Mouse (Mus musculus) embryonic facial prominence, embryonic 15.5 days (tissue): Measurements from ENCODE around the gene Mylk. TPM values are rescaled to one million over a fixed set of nuclear protein-coding genes. Genes with fewer than 3 reads are reported as not detected.

Source experiments
- ATAC-seq: fragments of 200-750 bp; cut with Nextera tagmentation; 2 replicates; pipeline ENCODE4 v1.8.0; 2017; ENCODE audit warnings: low read depth, moderate TSS enrichment; ENCODE audit not compliant: insufficient number of reproducible peaks, low FRiP score, low TSS enrichment
- H3K27ac ChIP-seq: fragments of 300-500 bp; sonication (generic); replicated peaks from 2 replicates; pipeline ENCODE4 v1.5.1; 2015; ENCODE audit warnings: mild to moderate bottlenecking, inconsistent platforms
- H3K27me3 ChIP-seq: fragments of 300-500 bp; sonication (generic); 2 replicates; pipeline ENCODE4 v1.6.1; 2015; ENCODE audit warnings: inconsistent platforms
- H3K36me3 ChIP-seq: fragments of 300-500 bp; sonication (generic); 2 replicates; pipeline ENCODE4 v1.6.1; 2015; ENCODE audit warnings: mild to moderate bottlenecking, inconsistent platforms
- H3K4me1 ChIP-seq: fragments of 300-500 bp; sonication (generic); 2 replicates; pipeline ENCODE4 v1.6.1; 2015; ENCODE audit warnings: inconsistent platforms
- H3K4me2 ChIP-seq: fragments of 300-500 bp; sonication (generic); replicated peaks from 2 replicates; pipeline ENCODE4 v1.6.1; 2015; ENCODE audit warnings: mild to moderate bottlenecking, inconsistent platforms
- H3K4me3 ChIP-seq: fragments of 300-500 bp; sonication (generic); replicated peaks from 2 replicates; pipeline ENCODE4 v1.5.1; 2015; ENCODE audit warnings: mild to moderate bottlenecking, inconsistent platforms
- H3K9ac ChIP-seq: fragments of 300-500 bp; sonication (generic); 2 replicates; pipeline ENCODE4 v1.6.1; 2015; ENCODE audit warnings: inconsistent platforms
- H3K9me3 ChIP-seq: fragments of 300-500 bp; sonication (generic); replicated peaks from 2 replicates; pipeline ENCODE4 v1.6.1; 2016; ENCODE audit warnings: inconsistent platforms
- WGBS: fragments of 180-500 bp; shearing (Covaris S2); methylation state at CpG from one replicate; pipeline ENCODE4 v1.1.7; 2015; 5-methylcytosine and 5-hydroxymethylcytosine counted together
- polyA plus RNA-seq: library from polyadenylated mRNA; unstranded; fragments of >200 nt; fragmentation: Nextera tagmentation; extraction: Ambion mirVana; gene quantifications from 2 replicates; pipeline ENCODE4 v1.2.1, GENCODE M21; 2015

Gene Mylk
- polyA plus RNA-seq, 1 experiment from 2014 or later: 28.1 TPM

GRCm38 (mm10) chr16:34946301-34946700 lies 201.3 kb downstream of the Mylk start:
- Histone ChIP-seq H3K36me3 (no peaks in the 10 kb centered on the region), H3K27me3 (no peaks in the 10 kb centered on the region), H3K9me3 (no peaks in the 10 kb centered on the region), H3K9ac (no peak overlapping the region), H3K27ac (no peak overlapping the region), H3K4me3 (no peak overlapping the region), H3K4me2 (no peak overlapping the region), H3K4me1 (no peaks in the 10 kb centered on the region)
- no peak for ATAC-seq
- WGBS: 84% methylated on average over 3 of the region's 3 CpGs

GRCm38 (mm10) chr16:34950935-34951334 lies 205.9 kb downstream of the Mylk start:
- no peak overlapping the region for H3K27ac ChIP-seq
- H3K4me1 ChIP-seq: no peaks in the 10 kb centered on the region
- no peaks in the 10 kb centered on the region for H3K27me3 ChIP-seq
- WGBS: 83% methylated on average over 9 of the region's 9 CpGs
- H3K4me2 ChIP-seq: no peak overlapping the region
- 0 out of 2 replicates have a peak, but pooled peaks cover 6% of the 10 kb centered on the region for H3K36me3 ChIP-seq
- H3K9ac ChIP-seq: no peak overlapping the region
- H3K4me3 ChIP-seq: no peak overlapping the region
- no peak for ATAC-seq
- H3K9me3 ChIP-seq: no peaks in the 10 kb centered on the region

GRCm38 (mm10) chr16:34952254-34952653 lies 207.2 kb downstream of the Mylk start:
- Histone ChIP-seq H3K9me3 (no peaks in the 10 kb centered on the region), H3K4me2 (no peak overlapping the region), H3K27me3 (no peaks in the 10 kb centered on the region), H3K36me3 (0 out of 2 replicates have a peak, but pooled peaks cover 6% of the 10 kb centered on the region), H3K4me1 (no peaks in the 10 kb centered on the region), H3K9ac (no peak overlapping the region), H3K4me3 (no peak overlapping the region), H3K27ac (no peak overlapping the region)
- 70% methylated on average over 5 of the region's 5 CpGs for WGBS
- no peak for ATAC-seq

DNA sequence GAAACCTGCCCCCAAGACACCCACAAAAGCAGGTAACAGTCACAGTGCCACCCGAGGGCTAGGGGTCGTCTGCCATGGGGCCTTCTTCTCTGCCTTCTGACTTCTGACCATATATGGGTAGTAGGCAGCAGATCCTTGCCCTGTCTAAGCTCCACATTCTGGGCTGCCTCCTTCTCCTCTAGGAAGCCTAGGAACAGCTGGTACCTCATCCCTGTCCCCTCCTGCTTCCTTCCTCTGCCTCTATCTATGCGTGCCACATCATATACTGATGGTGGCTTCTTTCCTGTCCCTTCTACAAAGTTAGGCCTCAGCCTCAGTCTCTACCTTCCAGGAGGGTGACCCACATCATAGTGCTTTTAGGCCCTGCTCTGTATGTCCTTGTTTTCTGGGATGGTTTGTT lies 207.8 kb downstream of the Mylk start:
- H3K4me2 ChIP-seq: no peak overlapping the region
- H3K36me3 ChIP-seq: 0 out of 2 replicates have a peak, but pooled peaks cover 6% of the 10 kb centered on the region
- WGBS: 76% methylated on average over 3 of the region's 3 CpGs
- peaks cover 5% of the 10 kb centered on the region for H3K4me1 ChIP-seq
- no peaks in the 10 kb centered on the region for H3K27me3 ChIP-seq
- H3K9me3 ChIP-seq: no peaks in the 10 kb centered on the region
- H3K27ac ChIP-seq: no peak overlapping the region
- no peak overlapping the region for H3K9ac ChIP-seq
- no peak overlapping the region for H3K4me3 ChIP-seq
- no peak for ATAC-seq

DNA sequence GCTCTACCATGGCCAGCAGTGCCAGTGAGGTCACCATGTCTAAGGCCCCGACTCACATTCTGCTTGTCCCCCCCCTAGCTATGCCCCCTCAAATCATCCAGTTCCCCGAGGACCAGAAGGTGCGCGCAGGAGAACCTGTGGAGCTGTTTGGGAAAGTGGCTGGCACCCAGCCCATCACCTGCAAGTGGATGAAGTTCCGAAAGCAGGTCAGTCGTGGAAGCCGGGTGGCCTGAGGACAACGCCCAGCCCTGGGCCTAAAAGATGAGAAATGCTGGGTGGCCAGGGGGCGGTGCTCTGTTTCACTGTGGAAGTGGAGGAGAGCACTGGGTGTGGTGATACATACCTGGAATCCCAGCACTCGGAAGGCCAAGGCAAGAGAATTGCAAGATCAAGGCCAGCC lies 208.5 kb downstream of the Mylk start:
- Histone ChIP-seq H3K36me3 (0 out of 2 replicates have a peak, but pooled peaks cover 6% of the 10 kb centered on the region), H3K4me1 (peaks cover 12% of the 10 kb centered on the region), H3K9ac (no peak overlapping the region), H3K9me3 (no peaks in the 10 kb centered on the region), H3K27me3 (no peaks in the 10 kb centered on the region), H3K27ac (no peak overlapping the region), H3K4me2 (no peak overlapping the region), H3K4me3 (no peak overlapping the region)
- WGBS: 85% methylated on average over 10 of the region's 10 CpGs
- ATAC-seq: no peak

GRCm38 (mm10) chr16:34957487-34958230 lies 212.6 kb downstream of the Mylk start:
- no peak overlapping the region for H3K9ac ChIP-seq
- peak overlapping the region; percentile 61 for H3K27ac ChIP-seq
- H3K4me2 ChIP-seq: no peak overlapping the region
- no peak overlapping the region for H3K4me3 ChIP-seq
- 74% methylated on average over 8 of the region's 8 CpGs for WGBS
- H3K27me3 ChIP-seq: no peaks in the 10 kb centered on the region
- no peak for ATAC-seq
- peaks cover 37% of the 10 kb centered on the region for H3K4me1 ChIP-seq
- H3K9me3 ChIP-seq: no peaks in the 10 kb centered on the region
- H3K36me3 ChIP-seq: 0 out of 2 replicates have a peak, but pooled peaks cover 6% of the 10 kb centered on the region

DNA sequence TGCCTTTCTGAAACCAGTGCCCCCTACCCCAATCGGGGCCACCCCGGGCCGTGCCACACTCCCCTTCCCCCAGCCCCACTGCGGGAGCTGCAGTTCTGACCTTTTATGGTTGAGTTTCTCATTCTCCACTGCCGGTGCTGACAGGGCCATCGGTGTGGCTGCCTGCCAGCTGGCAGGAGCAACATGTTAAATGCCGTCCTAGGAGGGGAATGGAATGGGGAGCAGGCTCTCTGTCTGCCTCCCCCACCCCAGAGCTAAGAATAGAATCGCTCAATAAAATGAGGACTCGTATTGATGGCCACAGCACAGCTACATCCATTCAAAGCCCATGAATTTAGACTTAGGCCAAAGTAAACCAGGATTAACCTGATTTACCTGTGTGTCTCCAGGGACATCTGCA lies 213.7 kb downstream of the Mylk start:
- 12% methylated on average over 9 of the region's 9 CpGs for WGBS
- Histone ChIP-seq H3K4me1 (peaks cover 41% of the 10 kb centered on the region), H3K4me3 (no peak overlapping the region), H3K9me3 (no peaks in the 10 kb centered on the region), H3K36me3 (0 out of 2 replicates have a peak, but pooled peaks cover 6% of the 10 kb centered on the region), H3K9ac (no peak overlapping the region), H3K4me2 (no peak overlapping the region; the same call in 1 of the 2 replicates), H3K27ac (peak overlapping the region; percentile 61), H3K27me3 (no peaks in the 10 kb centered on the region)
- ATAC-seq: peak; percentile 59; the same call in 1 of the 2 replicates

- Histone ChIP-seq H3K4me2 (no peak overlapping the region), H3K27me3 (no peaks in the 10 kb centered on the region), H3K9me3 (no peaks in the 10 kb centered on the region), H3K4me1 (peaks cover 41% of the 10 kb centered on the region), H3K36me3 (0 out of 2 replicates have a peak, but pooled peaks cover 6% of the 10 kb centered on the region), H3K27ac (peak overlapping the region; percentile 61), H3K9ac (no peak overlapping the region), H3K4me3 (no peak overlapping the region)
- WGBS: 72% methylated on average over 5 of the region's 5 CpGs
- ATAC-seq: no peak
Observed at GRCm38 (mm10) chr16:34959261-34959660, 214.3 kb downstream of the Mylk start.

- Histone ChIP-seq H3K9ac (no peak overlapping the region), H3K9me3 (no peaks in the 10 kb centered on the region), H3K4me3 (no peak overlapping the region), H3K27ac (peak overlapping the region; percentile 63; the same call in 1 of the 2 replicates), H3K4me1 (peaks cover 41% of the 10 kb centered on the region), H3K36me3 (no peaks in the 10 kb centered on the region), H3K27me3 (no peaks in the 10 kb centered on the region), H3K4me2 (no peak overlapping the region)
- 68% methylated on average over 5 of the region's 5 CpGs for WGBS
- no peak for ATAC-seq
Observed at GRCm38 (mm10) chr16:34960243-34960642, 215.2 kb downstream of the Mylk start.

GRCm38 (mm10) chr16:34960866-34961582 lies 216.0 kb downstream of the Mylk start:
- no peaks in the 10 kb centered on the region for H3K9me3 ChIP-seq
- peaks cover 41% of the 10 kb centered on the region for H3K4me1 ChIP-seq
- WGBS: 55% methylated on average over 9 of the region's 9 CpGs
- H3K4me3 ChIP-seq: no peak overlapping the region
- no peaks in the 10 kb centered on the region for H3K27me3 ChIP-seq
- no peak overlapping the region for H3K9ac ChIP-seq
- no peak overlapping the region for H3K4me2 ChIP-seq
- no peaks in the 10 kb centered on the region for H3K36me3 ChIP-seq
- ATAC-seq: no peak
- peak overlapping the region; percentile 63 for H3K27ac ChIP-seq

GRCm38 (mm10) chr16:34962322-34962721 lies 217.3 kb downstream of the Mylk start:
- Histone ChIP-seq H3K27ac (0 out of 2 replicates have a peak overlapping the region, but pooled peaks have one; percentile 28), H3K4me1 (peaks cover 51% of the 10 kb centered on the region)
- no peak for ATAC-seq

More at GRCm38 (mm10) chr16:34962322-34962721, 217.3 kb downstream of the Mylk start:
- H3K4me3 ChIP-seq: no peak overlapping the region
- no peaks in the 10 kb centered on the region for H3K36me3 ChIP-seq
- H3K27me3 ChIP-seq: no peaks in the 10 kb centered on the region
- H3K4me2 ChIP-seq: no peak overlapping the region
- H3K9me3 ChIP-seq: no peaks in the 10 kb centered on the region
- 67% methylated on average over 4 of the region's 4 CpGs for WGBS
- H3K9ac ChIP-seq: no peak overlapping the region
